Mouse (Mus musculus): ENCODE measurements around the gene Ppp1r14d. TPM values are rescaled to one million over a fixed set of nuclear protein-coding genes. Genes with fewer than 3 reads are reported as not detected.

Ppp1r14d gene
- total RNA-seq, 2 experiments from 2014 or later: not detected

- no peak for DNase-seq (ENCODE audit: extremely low spot score in 1 of 2, low spot score in 2 of 2)
- intact Hi-C loops (cut with DNase I): no loop called here
Measured at GRCm38 (mm10) chr2:119177384-119177939, 52.2 kb downstream of the Ppp1r14d start.

GRCm38 (mm10) chr2:119176761-119177160 lies 52.9 kb downstream of the Ppp1r14d start:
- intact Hi-C loops (cut with DNase I): no loop called here
- no peak for DNase-seq (ENCODE audit: extremely low spot score in 1 of 2, low spot score in 2 of 2)

GRCm38 (mm10) chr2:119175614-119176013 lies 54.1 kb downstream of the Ppp1r14d start:
- intact Hi-C loops (cut with DNase I): no loop called here
- DNase-seq (ENCODE audit: extremely low spot score in 1 of 2, low spot score in 2 of 2): no peak

- no peak for DNase-seq (ENCODE audit: extremely low spot score in 1 of 2, low spot score in 2 of 2)
- intact Hi-C loops (cut with DNase I): no loop called here
Measured at GRCm38 (mm10) chr2:119174866-119175265, 54.8 kb downstream of the Ppp1r14d start.

DNA sequence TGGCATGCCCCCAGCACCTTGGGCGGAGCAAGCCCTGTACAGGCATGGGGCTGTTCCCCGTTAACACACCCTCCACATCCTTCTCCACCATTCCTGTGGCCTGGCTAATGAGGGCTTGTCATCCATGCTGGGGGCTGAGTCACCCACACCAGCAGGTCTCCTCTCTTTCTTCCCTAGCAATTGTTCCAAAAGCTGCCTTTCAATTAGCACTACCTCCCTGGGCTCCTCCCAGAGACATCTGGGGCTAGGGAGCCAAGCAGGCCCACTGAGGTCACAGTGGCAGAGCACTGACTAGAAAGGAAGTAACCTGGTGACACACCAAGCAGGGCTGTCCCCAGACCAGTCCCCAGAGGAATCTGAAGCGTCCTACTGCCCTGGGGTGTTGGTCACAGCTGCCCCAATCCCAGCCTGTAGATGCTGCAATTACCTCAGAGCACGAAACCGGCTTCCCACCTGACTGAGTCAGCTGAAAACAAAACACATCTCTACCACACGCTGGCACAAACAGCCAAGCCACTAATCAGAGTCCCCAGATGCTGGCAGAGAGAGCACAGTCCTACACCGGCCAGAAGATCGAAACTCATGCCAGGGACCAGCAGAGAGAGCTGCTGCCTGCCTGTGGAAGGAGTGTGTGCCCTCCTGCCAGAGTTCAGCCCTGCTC lies 55.6 kb downstream of the Ppp1r14d start, which contains the start of gene Gm14137:
Gm14137 (plus strand) TSS at position 519 of the 661 bp plus-strand sequence.
- intact Hi-C loops (cut with DNase I): no loop called here
- DNase-seq (ENCODE audit: extremely low spot score in 1 of 2, low spot score in 2 of 2): no peak

- peak in 1 of 2 experiments; percentile 85 for DNase-seq (ENCODE audit: extremely low spot score in 1 of 2, low spot score in 2 of 2)
- intact Hi-C loops (cut with DNase I): no loop called here
Measured at GRCm38 (mm10) chr2:119172862-119173576, 56.7 kb downstream of the Ppp1r14d start.

GRCm38 (mm10) chr2:119172446-119172845 lies 57.3 kb downstream of the Ppp1r14d start:
- intact Hi-C loops (cut with DNase I): no loop called here
- no peak for DNase-seq (ENCODE audit: extremely low spot score in 1 of 2, low spot score in 2 of 2)

GRCm38 (mm10) chr2:119171574-119171973 lies 58.1 kb downstream of the Ppp1r14d start:
- intact Hi-C loops (cut with DNase I): no loop called here
- no peak for DNase-seq (ENCODE audit: extremely low spot score in 1 of 2, low spot score in 2 of 2)

GRCm38 (mm10) chr2:119170282-119170681 lies 59.4 kb downstream of the Ppp1r14d start:
- DNase-seq (ENCODE audit: extremely low spot score in 1 of 2, low spot score in 2 of 2): no peak
- intact Hi-C loops (cut with DNase I): no loop called here

Other genes starting within 250 kb of the Ppp1r14d start
- gene Ccdc32, start 200.5 kb downstream of the Ppp1r14d start, total RNA-seq (2021): 10 to 100 TPM; 61.6 to 61.8 TPM
- gene Rpusd2, start 195.1 kb downstream of the Ppp1r14d start, total RNA-seq (2021): 1 to 10 TPM; 6.3 to 6.7 TPM
- gene Knl1, start 182.8 kb downstream of the Ppp1r14d start, total RNA-seq (2021): 1 to 10 TPM; 1.4 to 1.6 TPM
- gene Rad51, start 117.1 kb downstream of the Ppp1r14d start, total RNA-seq (2021): 1 to 10 TPM; 2.8 to 3.6 TPM
- 10 to 100 TPM; 43.2 to 48.4 TPM for gene Rmdn3, start 72.9 kb downstream of the Ppp1r14d start, total RNA-seq (2021)
- under 1 TPM in 1 of 2 experiments, not detected in 1; 0.59 TPM for gene Gchfr, start 62.1 kb downstream of the Ppp1r14d start, total RNA-seq (2021)
- gene Gm14137, start 55.4 kb downstream of the Ppp1r14d start, total RNA-seq (2021): not detected
- 10 to 100 TPM; 36.0 to 36.4 TPM for gene Zfyve19, start 21.3 kb downstream of the Ppp1r14d start, total RNA-seq (2021)
- gene Dnajc17, start 21.1 kb downstream of the Ppp1r14d start, total RNA-seq (2021): 10 to 100 TPM; 18.0 to 19.1 TPM
- 1 to 10 TPM in 1 of 2 experiments, under 1 TPM in 1; 0.28 to 1.4 TPM for gene Spint1, start 7.5 kb upstream of the Ppp1r14d start, total RNA-seq (2021)
- gene Rhov, start 41.4 kb upstream of the Ppp1r14d start, total RNA-seq (2021): 10 to 100 TPM; 14.3 to 16.3 TPM
- 10 to 100 TPM; 33.7 to 33.8 TPM for gene Vps18, start 58.8 kb upstream of the Ppp1r14d start, total RNA-seq (2021)
- 1 to 10 TPM; 5.5 to 6.7 TPM for gene Dll4, start 95.9 kb upstream of the Ppp1r14d start, total RNA-seq (2021)
- 10 to 100 TPM; 10.1 to 10.6 TPM for gene Chac1, start 121.3 kb upstream of the Ppp1r14d start, total RNA-seq (2021)
- 10 to 100 TPM; 20.7 to 21.0 TPM for gene Ino80, start 247.8 kb upstream of the Ppp1r14d start, total RNA-seq (2021)

Data from left cerebral cortex, postnatal 10 days (tissue).